Mouse (Mus musculus) thymus, postnatal 14 days (tissue): ENCODE data around the gene Spindoc.

Experiments
- DNase-seq: peaks from one replicate; pipeline ENCODE4 v3.0.0; 2021

Spindoc gene

GRCm38 (mm10) chr19:7382903-7383865, at the start of gene Spindoc:
TSS of gene Spindoc (minus strand) at chr19:7382994.
- DNase-seq = peak; percentile 99

GRCm38 (mm10) chr19:7425398-7425775, 42.6 kb upstream of the Spindoc start:
- no peak for DNase-seq

GRCm38 (mm10) chr19:7424590-7425397, 42.0 kb upstream of the Spindoc start:
- no peak for DNase-seq

GRCm38 (mm10) chr19:7424131-7424530, 41.3 kb upstream of the Spindoc start:
- no peak for DNase-seq

- no peak for DNase-seq
Measured at GRCm38 (mm10) chr19:7423656-7424030, 40.8 kb upstream of the Spindoc start.

GRCm38 (mm10) chr19:7423028-7423655, 40.3 kb upstream of the Spindoc start:
- DNase-seq = no peak

- DNase-seq = no peak
Measured at GRCm38 (mm10) chr19:7422656-7423027, 39.8 kb upstream of the Spindoc start.

GRCm38 (mm10) chr19:7421602-7422591, 39.1 kb upstream of the Spindoc start:
- DNase-seq = peak; percentile 25

GRCm38 (mm10) chr19:7420841-7421601, 38.2 kb upstream of the Spindoc start:
- DNase-seq = no peak

- DNase-seq = peak; percentile 23
Measured at GRCm38 (mm10) chr19:7420108-7420507, 37.3 kb upstream of the Spindoc start.

GRCm38 (mm10) chr19:7419134-7419533, 36.3 kb upstream of the Spindoc start:
- no peak for DNase-seq

- DNase-seq = peak; percentile 90
Measured at GRCm38 (mm10) chr19:7417911-7418849, 35.4 kb upstream of the Spindoc start.

GRCm38 (mm10) chr19:7416834-7417735, 34.3 kb upstream of the Spindoc start, which contains the start of gene 2700081O15Rik:
TSS of gene 2700081O15Rik (plus strand) at chr19:7417625.
- DNase-seq = peak; percentile 86

- DNase-seq = no peak
Measured at GRCm38 (mm10) chr19:7415916-7416833, 33.4 kb upstream of the Spindoc start.

- no peak for DNase-seq
Measured at GRCm38 (mm10) chr19:7412361-7412760, 29.6 kb upstream of the Spindoc start.

GRCm38 (mm10) chr19:7404623-7405229, 21.9 kb upstream of the Spindoc start:
- DNase-seq = no peak

- DNase-seq = no peak
Measured at GRCm38 (mm10) chr19:7400635-7401034, 17.8 kb upstream of the Spindoc start.
